ENCODE assay signal across 27 mouse cellular contexts in genomic region chr1:53797811-53798210, GRCm38 (mm10). TPM values are rescaled to one million over a fixed set of nuclear protein-coding genes. Genes with fewer than 3 reads are reported as not detected.
DNase-seq lines count a peak whose midpoint lies in the region; ATAC-seq and TF ChIP-seq lines count a peak whose summit lies in the region.
"Had no signal": no experiment of that assay in that cellular context is flagged by ENCODE, and none has a peak within 500 bp of the region (broad histone marks: within the 10 kb centered on the region; RNA-seq: fewer than 3 reads in every experiment).

No protein-coding gene starts in this region.

- ATAC-seq in intestine, postnatal 0 days: peak; percentile 91
- ATAC-seq in stomach, embryonic 15.5 days (ENCODE audit: insufficient read depth, low FRiP score, low read depth): peak; percentile 43; the same call in 1 of the 2 replicates
- ATAC-seq: forebrain, embryonic 13.5 days; Patski had no signal

- no peak for TF ChIP-seq CTCF in thymus, adult 2 months (IDR thresholded peaks at IDR 0.05; ENCODE audit: borderline replicate concordance, control insufficient read depth, extremely low read depth, insufficient read depth, low read length, poor library complexity)
- TF ChIP-seq CTCF in intestine, postnatal 0 days (IDR thresholded peaks at IDR 0.05; ENCODE audit: low read depth): no peak

- no peaks in the 10 kb centered on the region for H3K36me3 ChIP-seq in thymus, adult 2 months (ENCODE audit: control insufficient read depth, insufficient read depth, low read length)
- H3K36me3 ChIP-seq in intestine, postnatal 0 days (ENCODE audit: control insufficient read depth, insufficient read depth): no peaks in the 10 kb centered on the region
- no peaks in the 10 kb centered on the region for H3K36me3 ChIP-seq in stomach, embryonic 15.5 days
- H3K36me3 ChIP-seq: heart, embryonic 10.5 days; hindbrain, embryonic 15.5 days; limb, embryonic 12.5 days; midbrain, embryonic 12.5 days; neural tube, embryonic 12.5 days had no signal

- no peak for DNase-seq in thymus, adult 2 months
- no peak for DNase-seq in thymus, postnatal 36 days
- peak; percentile 65 for DNase-seq in T-cell, adult 2 months (ENCODE audit: low spot score)
- DNase-seq in kidney, postnatal 10 days: no peak
- DNase-seq in adrenal gland, postnatal 10 days: no peak
- DNase-seq in MN1 (ENCODE audit: low spot score): no peak
- DNase-seq: adrenal gland, adult 8-10 months; cerebellum, adult 8-10 months; gastrocnemius, postnatal 36 days; heart, postnatal 4 days; kidney, adult 2 months; lung, adult 18-20 months; lung, postnatal 10 days; retina, postnatal 1 day; right cerebral cortex, postnatal 25 days; thymus, postnatal 14 days had no signal

- H3K27ac ChIP-seq in thymus, adult 2 months (ENCODE audit: control insufficient read depth, insufficient read depth, low read length): peak overlapping the region; percentile 68; the same call in 1 of the 2 replicates
- H3K27ac ChIP-seq in intestine, postnatal 0 days (ENCODE audit: low read depth, low read length): no peak overlapping the region
- H3K27ac ChIP-seq in stomach, embryonic 15.5 days: no peak overlapping the region
- H3K27ac ChIP-seq: forebrain, embryonic 13.5 days; heart, embryonic 10.5 days; hindbrain, embryonic 15.5 days; kidney, postnatal 0 days; limb, embryonic 12.5 days; midbrain, embryonic 12.5 days; neural tube, embryonic 12.5 days had no signal

- H3K9ac ChIP-seq in intestine, postnatal 0 days (ENCODE audit: low read depth, low read length): no peak overlapping the region
- H3K9ac ChIP-seq in stomach, embryonic 15.5 days: no peak overlapping the region
- H3K9ac ChIP-seq: forebrain, embryonic 13.5 days; hindbrain, embryonic 15.5 days; limb, embryonic 12.5 days; midbrain, embryonic 12.5 days; neural tube, embryonic 12.5 days had no signal

- H3K4me3 ChIP-seq in thymus, adult 2 months (ENCODE audit: control insufficient read depth, insufficient read depth, low read length): no peak overlapping the region
- no peak overlapping the region for H3K4me3 ChIP-seq in intestine, postnatal 0 days (ENCODE audit: low read depth, low read length)
- no peak overlapping the region for H3K4me3 ChIP-seq in stomach, embryonic 15.5 days (replicated peaks)
- H3K4me3 ChIP-seq: forebrain, embryonic 13.5 days; heart, embryonic 10.5 days; hindbrain, embryonic 15.5 days; limb, embryonic 12.5 days; midbrain, embryonic 12.5 days; neural tube, embryonic 12.5 days had no signal

- H3K4me2 ChIP-seq in intestine, postnatal 0 days (replicated peaks; ENCODE audit: low read depth): no peak overlapping the region
- no peak overlapping the region for H3K4me2 ChIP-seq in stomach, embryonic 15.5 days
- H3K4me2 ChIP-seq: forebrain, embryonic 13.5 days; hindbrain, embryonic 15.5 days; limb, embryonic 12.5 days; liver, embryonic 11.5 days; midbrain, embryonic 12.5 days; neural tube, embryonic 12.5 days had no signal

- peaks cover 13% of the 10 kb centered on the region for H3K4me1 ChIP-seq in thymus, adult 2 months (replicated peaks; ENCODE audit: control insufficient read depth, insufficient read depth, low read length)
- H3K4me1 ChIP-seq in intestine, postnatal 0 days (replicated peaks; ENCODE audit: control insufficient read depth, insufficient read depth, low read length): no peaks in the 10 kb centered on the region
- no peaks in the 10 kb centered on the region for H3K4me1 ChIP-seq in stomach, embryonic 15.5 days
- H3K4me1 ChIP-seq: forebrain, embryonic 13.5 days; hindbrain, embryonic 15.5 days; limb, embryonic 12.5 days; midbrain, embryonic 12.5 days; neural tube, embryonic 12.5 days had no signal

- no peaks in the 10 kb centered on the region for H3K9me3 ChIP-seq in intestine, postnatal 0 days (ENCODE audit: control insufficient read depth)
- no peaks in the 10 kb centered on the region for H3K9me3 ChIP-seq in stomach, embryonic 15.5 days
- H3K9me3 ChIP-seq: forebrain, embryonic 13.5 days; heart, embryonic 10.5 days; hindbrain, embryonic 15.5 days; limb, embryonic 12.5 days; midbrain, embryonic 12.5 days; neural tube, embryonic 12.5 days had no signal

- no peaks in the 10 kb centered on the region for H3K27me3 ChIP-seq in thymus, adult 2 months (ENCODE audit: control insufficient read depth, insufficient read depth, low read length)
- no peaks in the 10 kb centered on the region for H3K27me3 ChIP-seq in intestine, postnatal 0 days (replicated peaks; ENCODE audit: control insufficient read depth, insufficient read depth, low read length)
- no peaks in the 10 kb centered on the region for H3K27me3 ChIP-seq in stomach, embryonic 15.5 days (replicated peaks)
- H3K27me3 ChIP-seq: forebrain, embryonic 13.5 days; hindbrain, embryonic 15.5 days; limb, embryonic 12.5 days; midbrain, embryonic 12.5 days; neural tube, embryonic 12.5 days; Patski had no signal

- no peak for TF ChIP-seq POLR2A in thymus, adult 2 months (IDR thresholded peaks at IDR 0.05; ENCODE audit: control insufficient read depth, extremely low read depth, insufficient read depth, low read length, poor library complexity)

- WGBS in thymus, adult 2 months: 56% methylated on average over 3 of the region's 3 CpGs
- WGBS in intestine, postnatal 0 days: 26% methylated on average over 3 of the region's 3 CpGs
- WGBS in stomach, embryonic 15.5 days: 49% methylated on average over 3 of the region's 3 CpGs

RNA-seq across cellular contexts. Expression of gene Stk17b, which starts 12.8 kb away (rescaled TPM):
- 27.2 and 33.1 TPM in 2 replicates for polyA plus RNA-seq in thymus, adult 2 months (2012; rRNA removed)
- polyA plus RNA-seq in intestine, postnatal 0 days (2015; fragmentation: Nextera tagmentation; extraction: Ambion mirVana): 17.1 and 17.8 TPM in 2 replicates
- polyA plus RNA-seq in stomach, embryonic 15.5 days (2015; fragmentation: Nextera tagmentation; extraction: Ambion mirVana): 14.6 and 15.6 TPM in 2 replicates
- total RNA-seq in adrenal gland, postnatal 10 days (2021): 10 to 100 TPM; 22.4 TPM
